Mouse (Mus musculus): ENCODE data around the gene Abcc12. TPM values are rescaled to one million over a fixed set of nuclear protein-coding genes. Genes with fewer than 3 reads are reported as not detected.

Abcc12 gene
- polyA plus RNA-seq, 1 experiment from 2014 or later, result 0.22 TPM

GRCm38 (mm10) chr8:86604676-86605075, 24.2 kb upstream of the Abcc12 start:
- no peak overlapping the region for H3K27ac ChIP-seq (ENCODE audit: low read length)
- no peaks in the 10 kb centered on the region for H3K9me3 ChIP-seq (ENCODE audit: control insufficient read depth, low read depth, low read length)
- ATAC-seq (ENCODE audit: insufficient number of reproducible peaks, insufficient read depth, low FRiP score, low read depth), result no peak
- H3K4me1 ChIP-seq (ENCODE audit: control insufficient read depth, insufficient read depth, low read length), result no peaks in the 10 kb centered on the region
- no peaks in the 10 kb centered on the region for H3K27me3 ChIP-seq (ENCODE audit: control insufficient read depth, insufficient read depth, low read length)
- H3K4me2 ChIP-seq (replicated peaks; ENCODE audit: low read depth, low read length), result no peak overlapping the region
- H3K9ac ChIP-seq (replicated peaks; ENCODE audit: low read depth, low read length), result no peak overlapping the region
- no peaks in the 10 kb centered on the region for H3K36me3 ChIP-seq (ENCODE audit: control insufficient read depth, insufficient read depth, low read length)
- WGBS, result 78% methylated on average over 3 of the region's 3 CpGs
- H3K4me3 ChIP-seq (ENCODE audit: low read depth, low read length), result no peak overlapping the region

- Histone ChIP-seq H3K4me1 (ENCODE audit: control insufficient read depth, insufficient read depth, low read length) (no peaks in the 10 kb centered on the region), H3K4me2 (replicated peaks; ENCODE audit: low read depth, low read length) (no peak overlapping the region), H3K27me3 (ENCODE audit: control insufficient read depth, insufficient read depth, low read length) (no peaks in the 10 kb centered on the region), H3K9ac (replicated peaks; ENCODE audit: low read depth, low read length) (no peak overlapping the region), H3K27ac (ENCODE audit: low read length) (no peak overlapping the region), H3K9me3 (ENCODE audit: control insufficient read depth, low read depth, low read length) (no peaks in the 10 kb centered on the region), H3K36me3 (ENCODE audit: control insufficient read depth, insufficient read depth, low read length) (no peaks in the 10 kb centered on the region), H3K4me3 (ENCODE audit: low read depth, low read length) (no peak overlapping the region)
- 66% methylated on average over 2 of the region's 2 CpGs for WGBS
- no peak for ATAC-seq (ENCODE audit: insufficient number of reproducible peaks, insufficient read depth, low FRiP score, low read depth)
Measured at GRCm38 (mm10) chr8:86603174-86603573, 22.7 kb upstream of the Abcc12 start.

DNA sequence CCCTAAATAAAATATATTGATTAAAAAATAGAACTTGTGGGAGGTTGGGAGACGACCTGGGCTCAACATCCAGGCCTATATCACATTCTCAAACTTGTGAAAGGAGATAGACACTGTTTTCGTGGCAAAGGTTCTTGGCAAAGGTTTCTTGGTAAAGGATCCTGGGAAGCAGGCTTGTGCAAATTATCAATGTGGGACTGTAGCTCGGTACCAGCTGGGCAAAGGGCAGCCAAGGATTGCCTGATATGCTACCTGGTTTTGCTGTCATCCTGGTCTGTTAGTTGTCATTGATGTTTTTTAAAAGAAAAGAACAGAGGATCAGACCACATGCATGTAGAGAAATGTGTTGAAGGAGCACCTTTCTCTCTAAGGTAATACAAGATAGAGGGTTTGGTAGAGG, 19.8 kb upstream of the Abcc12 start:
- ATAC-seq (ENCODE audit: insufficient number of reproducible peaks, insufficient read depth, low FRiP score, low read depth), result no peak
- no peak overlapping the region for H3K4me2 ChIP-seq (replicated peaks; ENCODE audit: low read depth, low read length)
- 79% methylated on average over 3 of the region's 3 CpGs for WGBS
- H3K4me3 ChIP-seq (ENCODE audit: low read depth, low read length), result no peak overlapping the region
- H3K27me3 ChIP-seq (ENCODE audit: control insufficient read depth, insufficient read depth, low read length), result no peaks in the 10 kb centered on the region
- H3K9me3 ChIP-seq (ENCODE audit: control insufficient read depth, low read depth, low read length), result no peaks in the 10 kb centered on the region
- H3K4me1 ChIP-seq (ENCODE audit: control insufficient read depth, insufficient read depth, low read length), result no peaks in the 10 kb centered on the region
- no peaks in the 10 kb centered on the region for H3K36me3 ChIP-seq (ENCODE audit: control insufficient read depth, insufficient read depth, low read length)
- no peak overlapping the region for H3K27ac ChIP-seq (ENCODE audit: low read length)
- no peak overlapping the region for H3K9ac ChIP-seq (replicated peaks; ENCODE audit: low read depth, low read length)

GRCm38 (mm10) chr8:86599299-86599698, 18.8 kb upstream of the Abcc12 start:
- no peak overlapping the region for H3K4me2 ChIP-seq (replicated peaks; ENCODE audit: low read depth, low read length)
- no peaks in the 10 kb centered on the region for H3K4me1 ChIP-seq (ENCODE audit: control insufficient read depth, insufficient read depth, low read length)
- H3K9me3 ChIP-seq (ENCODE audit: control insufficient read depth, low read depth, low read length), result no peaks in the 10 kb centered on the region
- no peak overlapping the region for H3K9ac ChIP-seq (replicated peaks; ENCODE audit: low read depth, low read length)
- H3K36me3 ChIP-seq (ENCODE audit: control insufficient read depth, insufficient read depth, low read length), result no peaks in the 10 kb centered on the region
- H3K27me3 ChIP-seq (ENCODE audit: control insufficient read depth, insufficient read depth, low read length), result no peaks in the 10 kb centered on the region
- no peak overlapping the region for H3K4me3 ChIP-seq (ENCODE audit: low read depth, low read length)
- 83% methylated on average over 6 of the region's 6 CpGs for WGBS
- no peak overlapping the region for H3K27ac ChIP-seq (ENCODE audit: low read length)
- no peak for ATAC-seq (ENCODE audit: insufficient number of reproducible peaks, insufficient read depth, low FRiP score, low read depth)

GRCm38 (mm10) chr8:86597681-86598080, 17.2 kb upstream of the Abcc12 start:
- Histone ChIP-seq H3K9me3 (ENCODE audit: control insufficient read depth, low read depth, low read length) (no peaks in the 10 kb centered on the region), H3K4me1 (ENCODE audit: control insufficient read depth, insufficient read depth, low read length) (no peaks in the 10 kb centered on the region), H3K4me2 (replicated peaks; ENCODE audit: low read depth, low read length) (no peak overlapping the region), H3K9ac (replicated peaks; ENCODE audit: low read depth, low read length) (no peak overlapping the region), H3K27ac (ENCODE audit: low read length) (no peak overlapping the region), H3K4me3 (ENCODE audit: low read depth, low read length) (no peak overlapping the region), H3K27me3 (ENCODE audit: control insufficient read depth, insufficient read depth, low read length) (no peaks in the 10 kb centered on the region), H3K36me3 (ENCODE audit: control insufficient read depth, insufficient read depth, low read length) (no peaks in the 10 kb centered on the region)
- ATAC-seq (ENCODE audit: insufficient number of reproducible peaks, insufficient read depth, low FRiP score, low read depth), result no peak
- WGBS, result 90% methylated on average over 7 of the region's 7 CpGs

DNA sequence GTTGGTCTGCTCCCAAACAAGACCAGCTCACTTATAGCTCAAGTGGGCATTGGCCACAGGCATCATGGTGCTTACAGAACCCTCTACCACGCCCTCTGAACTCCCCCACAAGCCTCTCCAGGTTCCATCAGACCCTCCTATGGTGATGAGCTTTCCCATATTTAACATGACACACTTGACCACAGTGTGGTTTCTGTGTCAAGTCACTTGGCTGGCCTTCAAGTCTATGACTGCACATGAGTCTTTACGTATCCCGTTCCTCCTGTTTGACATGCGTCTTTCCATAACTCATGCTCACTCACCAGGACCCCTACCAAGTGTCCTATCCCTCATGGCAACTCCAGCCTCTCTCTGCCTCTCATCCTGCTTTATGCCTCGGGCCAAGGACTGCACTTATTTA, 15.2 kb upstream of the Abcc12 start:
- 83% methylated on average over 5 of the region's 5 CpGs for WGBS
- Histone ChIP-seq H3K9ac (replicated peaks; ENCODE audit: low read depth, low read length) (no peak overlapping the region), H3K27ac (ENCODE audit: low read length) (no peak overlapping the region)

GRCm38 (mm10) chr8:86594159-86594796, 13.8 kb upstream of the Abcc12 start:
- 65% methylated on average over 3 of the region's 3 CpGs for WGBS
- Histone ChIP-seq H3K4me3 (ENCODE audit: low read depth, low read length) (no peak overlapping the region), H3K27ac (ENCODE audit: low read length) (no peak overlapping the region), H3K4me1 (ENCODE audit: control insufficient read depth, insufficient read depth, low read length) (no peaks in the 10 kb centered on the region), H3K9me3 (ENCODE audit: control insufficient read depth, low read depth, low read length) (no peaks in the 10 kb centered on the region), H3K27me3 (ENCODE audit: control insufficient read depth, insufficient read depth, low read length) (no peaks in the 10 kb centered on the region), H3K9ac (replicated peaks; ENCODE audit: low read depth, low read length) (no peak overlapping the region), H3K36me3 (ENCODE audit: control insufficient read depth, insufficient read depth, low read length) (no peaks in the 10 kb centered on the region), H3K4me2 (replicated peaks; ENCODE audit: low read depth, low read length) (no peak overlapping the region)
- ATAC-seq (ENCODE audit: insufficient number of reproducible peaks, insufficient read depth, low FRiP score, low read depth), result no peak

More for the DNA sequence above, 15.2 kb upstream of the Abcc12 start:
- Histone ChIP-seq H3K27me3 (ENCODE audit: control insufficient read depth, insufficient read depth, low read length) (no peaks in the 10 kb centered on the region), H3K36me3 (ENCODE audit: control insufficient read depth, insufficient read depth, low read length) (no peaks in the 10 kb centered on the region), H3K4me2 (replicated peaks; ENCODE audit: low read depth, low read length) (no peak overlapping the region), H3K9me3 (ENCODE audit: control insufficient read depth, low read depth, low read length) (no peaks in the 10 kb centered on the region), H3K4me1 (ENCODE audit: control insufficient read depth, insufficient read depth, low read length) (no peaks in the 10 kb centered on the region), H3K4me3 (ENCODE audit: low read depth, low read length) (no peak overlapping the region)
- ATAC-seq (ENCODE audit: insufficient number of reproducible peaks, insufficient read depth, low FRiP score, low read depth), result no peak

DNA sequence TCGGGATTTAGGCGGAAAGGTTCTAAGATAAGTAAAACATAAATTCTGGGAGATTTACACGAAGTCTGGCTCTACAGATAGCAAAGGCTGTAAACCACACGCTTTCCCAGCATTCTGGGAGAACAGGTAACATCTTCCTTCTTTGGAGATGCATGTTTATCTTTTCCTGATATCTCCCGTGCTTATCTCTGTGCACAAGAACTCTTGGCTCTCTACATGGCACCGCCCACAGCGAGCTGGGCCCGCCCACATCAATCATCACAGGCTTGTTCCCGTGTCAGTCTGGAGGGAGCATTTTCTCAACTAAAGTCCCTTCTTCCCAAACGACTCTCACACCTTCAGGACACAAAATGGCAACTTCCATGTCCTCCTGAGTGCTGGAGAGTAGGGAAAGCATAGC, 12.6 kb upstream of the Abcc12 start:
- no peak overlapping the region for H3K9ac ChIP-seq (replicated peaks; ENCODE audit: low read depth, low read length)
- no peaks in the 10 kb centered on the region for H3K27me3 ChIP-seq (ENCODE audit: control insufficient read depth, insufficient read depth, low read length)
- no peak overlapping the region for H3K4me2 ChIP-seq (replicated peaks; ENCODE audit: low read depth, low read length)
- no peaks in the 10 kb centered on the region for H3K4me1 ChIP-seq (ENCODE audit: control insufficient read depth, insufficient read depth, low read length)
- WGBS, result 53% methylated on average over 10 of the region's 10 CpGs
- H3K36me3 ChIP-seq (ENCODE audit: control insufficient read depth, insufficient read depth, low read length), result no peaks in the 10 kb centered on the region
- no peak for ATAC-seq (ENCODE audit: insufficient number of reproducible peaks, insufficient read depth, low FRiP score, low read depth)
- H3K9me3 ChIP-seq (ENCODE audit: control insufficient read depth, low read depth, low read length), result no peaks in the 10 kb centered on the region
- H3K4me3 ChIP-seq (ENCODE audit: low read depth, low read length), result no peak overlapping the region
- no peak overlapping the region for H3K27ac ChIP-seq (ENCODE audit: low read length)

- Histone ChIP-seq H3K9me3 (ENCODE audit: control insufficient read depth, low read depth, low read length) (no peaks in the 10 kb centered on the region), H3K27me3 (ENCODE audit: control insufficient read depth, insufficient read depth, low read length) (no peaks in the 10 kb centered on the region), H3K4me3 (ENCODE audit: low read depth, low read length) (no peak overlapping the region), H3K36me3 (ENCODE audit: control insufficient read depth, insufficient read depth, low read length) (no peaks in the 10 kb centered on the region), H3K9ac (replicated peaks; ENCODE audit: low read depth, low read length) (no peak overlapping the region), H3K4me1 (ENCODE audit: control insufficient read depth, insufficient read depth, low read length) (no peaks in the 10 kb centered on the region), H3K4me2 (replicated peaks; ENCODE audit: low read depth, low read length) (no peak overlapping the region), H3K27ac (ENCODE audit: low read length) (no peak overlapping the region)
- no peak for ATAC-seq (ENCODE audit: insufficient number of reproducible peaks, insufficient read depth, low FRiP score, low read depth)
- 85% methylated on average over 5 of the region's 5 CpGs for WGBS
Measured at GRCm38 (mm10) chr8:86588338-86588737, 7.9 kb upstream of the Abcc12 start.

All from stomach, embryonic 14.5 days (tissue).